Mouse (Mus musculus): Measurements from ENCODE around the gene Fars2. TPM values are rescaled to one million over a fixed set of nuclear protein-coding genes. Genes with fewer than 3 reads are reported as not detected.
"Not testable (repeated sequence)": the region's sequence is repeated elsewhere in the genome, so short reads cannot be mapped to it uniquely, and the experiment has no call there.

Gene Fars2
- total RNA-seq, 2 experiments from 2014 or later: 34.6 to 35.7 TPM

- intact Hi-C loops (cut with DNase I): no loop called here
- DNase-seq (ENCODE audit: low spot score in 2 of 2): no peak
Observed at GRCm38 (mm10) chr13:36139703-36140102, 22.5 kb downstream of the Fars2 start.

- intact Hi-C loops (cut with DNase I): no loop called here
- no peak for DNase-seq (ENCODE audit: low spot score in 2 of 2)
Observed at GRCm38 (mm10) chr13:36140247-36141016, 23.2 kb downstream of the Fars2 start.

DNA sequence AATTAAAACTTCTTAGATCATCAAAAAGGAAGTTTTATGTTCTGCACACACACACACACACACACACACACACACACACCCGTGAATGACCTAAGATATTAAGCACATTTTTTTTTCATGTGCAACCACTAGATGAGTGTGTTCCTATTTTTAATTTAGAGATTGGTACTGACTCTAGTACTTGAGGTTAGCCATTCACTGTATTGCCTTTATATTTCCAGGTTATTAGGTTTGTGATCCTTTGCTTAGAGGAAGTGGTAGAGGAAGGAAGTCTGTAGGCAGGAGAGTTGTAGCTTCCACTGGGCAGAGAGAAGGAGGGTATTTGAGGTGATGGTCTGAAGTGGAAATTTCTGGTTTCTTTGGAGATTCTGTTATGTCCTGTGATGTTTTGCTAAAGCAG, 28.4 kb downstream of the Fars2 start:
- intact Hi-C loops (cut with DNase I): no loop called here

GRCm38 (mm10) chr13:36149175-36149939, 32.1 kb downstream of the Fars2 start:
- intact Hi-C loops (cut with DNase I): no loop called here
- no peak for DNase-seq (ENCODE audit: low spot score in 2 of 2)

More for the DNA sequence above, 28.4 kb downstream of the Fars2 start:
- DNase-seq (ENCODE audit: low spot score in 2 of 2): no peak

- intact Hi-C loops (cut with DNase I): no loop called here
- no peak for DNase-seq (ENCODE audit: low spot score in 2 of 2)
Observed at GRCm38 (mm10) chr13:36150272-36150671, 33.1 kb downstream of the Fars2 start.

DNA sequence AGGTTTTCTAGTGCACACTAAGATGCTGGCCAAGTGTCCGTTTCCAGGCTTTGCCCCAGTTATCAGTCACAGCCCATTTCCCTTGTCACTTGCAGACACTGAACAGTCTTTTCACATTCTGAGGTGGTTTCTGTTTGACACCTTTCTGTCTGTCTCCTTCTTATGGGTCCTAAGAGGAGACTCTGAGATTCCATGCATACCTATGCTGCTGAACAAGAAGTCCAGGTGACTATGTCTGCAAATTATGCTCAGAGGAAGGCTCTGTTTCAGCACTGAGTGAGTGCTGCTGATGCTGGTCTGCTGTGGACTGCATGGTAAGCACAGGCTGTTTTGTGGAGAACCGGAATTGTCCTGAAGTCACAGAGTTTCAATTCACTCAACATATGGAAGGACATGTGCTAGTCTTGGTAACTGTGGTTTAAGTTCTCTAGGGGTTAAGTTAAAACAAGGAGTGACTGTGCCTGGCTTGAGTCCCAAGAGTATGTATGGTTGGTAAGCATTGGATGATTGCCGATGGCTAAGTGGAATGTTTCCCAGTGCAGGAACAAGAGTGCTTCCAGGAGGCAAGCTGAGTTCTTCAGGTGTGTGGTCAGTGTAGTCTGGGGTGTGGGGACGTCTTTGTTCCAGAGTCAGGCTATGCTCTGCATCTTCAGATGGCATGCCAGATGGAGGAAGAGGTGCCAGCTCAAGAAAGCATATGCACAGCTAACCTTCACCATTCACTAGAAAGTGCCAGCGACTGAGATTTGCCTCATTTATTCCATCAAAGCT, 35.7 kb downstream of the Fars2 start:
- intact Hi-C loops (cut with DNase I): no loop called here
- no peak for DNase-seq (ENCODE audit: low spot score in 2 of 2)

DNA sequence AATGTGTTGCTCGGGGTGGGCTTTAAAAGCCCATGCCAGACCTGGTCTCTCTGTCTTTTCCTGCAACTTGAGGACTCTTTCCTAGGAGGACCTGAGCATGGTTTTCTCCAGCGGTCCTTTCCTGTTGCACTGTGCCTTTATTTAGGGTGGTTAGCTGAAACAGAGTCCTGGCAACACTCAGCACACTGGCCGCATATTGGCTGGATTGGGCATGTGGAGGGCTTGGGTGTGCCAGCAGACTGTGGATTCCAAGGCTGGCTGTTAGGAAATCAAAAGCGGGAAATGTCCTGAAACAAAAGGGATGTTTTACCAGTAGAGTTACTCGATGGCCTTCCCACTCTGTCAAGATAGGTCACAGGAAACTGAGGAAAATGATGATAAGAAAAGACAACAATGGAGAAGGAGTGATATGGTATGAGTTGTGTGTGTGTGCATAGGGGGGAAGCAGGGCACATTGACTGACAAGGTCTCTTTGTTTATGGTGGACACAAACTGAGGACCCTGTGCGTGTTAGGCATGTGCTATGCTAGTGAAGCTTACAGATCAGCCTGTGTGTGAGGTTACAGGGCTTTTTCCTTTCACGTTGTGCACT, 39.2 kb downstream of the Fars2 start:
- intact Hi-C loops (cut with DNase I): no loop called here
- DNase-seq (ENCODE audit: low spot score in 2 of 2): no peak

DNA sequence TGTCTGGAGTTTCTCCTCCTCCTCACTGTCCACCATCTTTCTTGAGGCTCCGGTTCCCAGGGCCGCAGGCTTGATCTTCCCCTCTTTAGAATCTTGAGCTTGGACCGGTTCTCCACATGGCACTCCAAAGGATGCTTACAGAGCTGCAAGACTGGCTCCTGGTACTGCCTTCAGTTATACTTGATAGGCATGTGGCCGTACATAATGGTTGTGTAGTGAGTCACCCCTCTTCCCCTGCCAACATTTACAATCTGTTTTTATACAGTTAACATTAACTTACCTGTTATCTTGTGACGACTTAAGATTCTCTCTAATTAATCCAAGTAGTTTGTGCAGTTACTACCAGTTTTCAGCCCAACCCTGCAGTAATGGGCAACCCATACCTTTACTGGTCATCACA, 46.2 kb downstream of the Fars2 start:
- intact Hi-C loops (cut with DNase I): no loop called here
- no peak for DNase-seq (ENCODE audit: low spot score in 2 of 2)

DNA sequence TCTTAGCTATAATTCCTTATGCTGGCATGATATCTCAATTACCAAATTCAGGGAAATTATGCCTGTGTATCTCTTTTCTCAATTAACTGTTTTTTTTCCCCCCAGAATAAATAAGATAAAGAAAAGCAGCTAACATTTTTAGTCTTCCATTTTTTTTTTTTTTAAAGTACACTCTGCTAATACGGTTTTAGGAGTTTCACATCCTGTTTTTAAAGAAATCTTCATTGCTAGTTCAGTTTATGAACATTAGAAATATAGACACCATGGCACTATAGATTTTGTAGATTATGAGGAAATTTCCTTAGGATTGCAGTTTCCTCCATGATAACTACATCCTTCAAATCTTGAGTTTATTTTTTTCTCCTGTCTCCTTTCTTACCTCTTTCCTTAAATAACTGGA, 46.7 kb downstream of the Fars2 start:
- DNase-seq (ENCODE audit: low spot score in 2 of 2): no peak
- intact Hi-C loops (cut with DNase I): no loop called here

DNA sequence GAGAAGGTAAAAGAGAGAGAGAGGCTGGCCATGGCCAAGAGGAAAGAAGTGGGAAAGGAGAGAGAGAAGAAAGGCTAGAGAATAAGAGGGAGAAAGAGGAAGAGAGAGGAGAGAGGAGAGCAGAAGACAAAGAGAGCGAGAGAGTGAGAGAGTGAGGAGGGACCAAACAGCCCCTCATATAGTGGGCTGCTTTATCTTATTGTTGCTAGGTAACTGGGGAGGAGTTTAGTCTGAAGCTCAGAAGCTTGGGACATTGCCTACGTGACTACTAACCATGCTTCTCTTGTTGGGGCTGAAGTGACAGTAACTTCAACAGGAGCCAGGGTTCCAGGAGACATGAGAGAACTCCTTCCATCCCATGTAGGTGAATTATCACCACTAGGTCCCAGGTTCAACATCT, 55.8 kb downstream of the Fars2 start:
- intact Hi-C loops (cut with DNase I): not testable (repeated sequence)

DNA sequence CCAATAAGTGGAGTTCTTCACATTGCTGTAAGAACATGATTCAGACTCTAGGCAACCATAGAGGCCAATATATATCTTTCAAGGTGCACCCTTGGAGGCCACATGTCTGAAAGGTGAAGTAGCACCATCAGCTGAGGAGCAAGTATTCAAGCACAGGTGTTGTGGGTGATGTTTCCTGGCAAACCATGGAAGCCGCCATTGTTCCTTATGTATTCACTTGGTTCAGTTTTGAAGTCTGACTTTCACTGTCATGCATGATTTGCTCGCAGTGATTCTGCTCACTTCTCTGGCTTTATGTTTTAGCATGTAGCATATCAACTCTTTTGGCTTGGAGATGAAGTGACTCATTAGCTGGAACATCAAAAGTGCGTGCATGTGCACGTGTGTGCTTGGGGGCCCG, 56.9 kb downstream of the Fars2 start:
- DNase-seq (ENCODE audit: low spot score in 2 of 2): no peak
- intact Hi-C loops (cut with DNase I): no loop called here

More for the DNA sequence above, 55.8 kb downstream of the Fars2 start:
- not testable (repeated sequence) for DNase-seq (ENCODE audit: low spot score in 2 of 2)

DNA sequence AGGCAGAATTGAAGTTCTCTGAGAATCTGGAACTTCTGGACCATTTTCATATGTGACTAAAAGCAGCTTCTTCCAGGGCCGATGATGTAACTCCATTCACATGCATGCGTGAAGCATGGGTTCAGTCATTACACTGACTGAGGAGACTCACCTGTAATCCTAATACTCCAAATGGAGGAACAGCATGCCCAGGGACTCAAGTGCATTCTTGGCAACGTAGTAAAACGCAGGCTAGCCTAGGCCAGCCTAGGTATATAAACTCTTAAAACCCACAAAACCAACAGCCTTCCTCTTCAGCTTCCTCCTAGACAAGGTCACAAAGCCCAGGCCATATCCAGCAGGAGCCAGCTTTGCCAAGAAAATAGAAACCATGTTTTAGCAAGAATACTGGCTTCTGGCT, 57.6 kb downstream of the Fars2 start:
- DNase-seq (ENCODE audit: low spot score in 2 of 2): no peak
- intact Hi-C loops (cut with DNase I): no loop called here

GRCm38 (mm10) chr13:36181231-36181630, 64.0 kb downstream of the Fars2 start:
- intact Hi-C loops (cut with DNase I): no loop called here
- DNase-seq (ENCODE audit: low spot score in 2 of 2): no peak

- intact Hi-C loops (cut with DNase I): no loop called here
- DNase-seq (ENCODE audit: low spot score in 2 of 2): no peak
Observed at GRCm38 (mm10) chr13:36190577-36190976, 73.4 kb downstream of the Fars2 start.

DNA sequence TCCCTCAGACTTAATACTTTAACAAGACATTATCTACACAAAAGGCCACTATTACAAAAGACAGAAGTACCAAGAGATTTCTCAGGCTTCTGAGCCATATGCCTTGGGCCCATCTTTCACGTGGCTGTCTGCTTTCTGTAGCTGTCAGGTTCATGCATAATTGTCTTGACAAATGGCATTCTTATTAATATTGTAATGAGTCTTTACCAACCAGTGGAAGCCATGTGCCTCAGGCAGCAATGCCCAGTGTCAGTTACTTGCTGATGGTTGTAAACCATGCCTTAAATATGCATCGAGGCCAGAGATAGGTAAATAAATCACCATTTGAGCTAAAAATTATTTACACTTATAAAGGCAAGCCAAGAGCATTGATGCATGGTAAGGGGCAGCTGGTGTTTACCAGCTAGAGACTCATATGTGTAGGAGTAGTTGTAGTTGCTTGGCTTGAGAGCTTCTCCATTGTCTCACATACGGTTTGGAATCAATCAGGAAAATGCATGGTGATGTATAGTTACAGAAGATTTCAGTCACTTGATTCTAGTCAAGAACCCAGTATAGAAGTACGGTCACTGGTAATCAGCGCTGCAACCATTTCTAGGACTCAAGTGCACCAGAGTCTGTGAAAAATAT, 76.4 kb downstream of the Fars2 start:
- intact Hi-C loops (cut with DNase I): no loop called here

DNA sequence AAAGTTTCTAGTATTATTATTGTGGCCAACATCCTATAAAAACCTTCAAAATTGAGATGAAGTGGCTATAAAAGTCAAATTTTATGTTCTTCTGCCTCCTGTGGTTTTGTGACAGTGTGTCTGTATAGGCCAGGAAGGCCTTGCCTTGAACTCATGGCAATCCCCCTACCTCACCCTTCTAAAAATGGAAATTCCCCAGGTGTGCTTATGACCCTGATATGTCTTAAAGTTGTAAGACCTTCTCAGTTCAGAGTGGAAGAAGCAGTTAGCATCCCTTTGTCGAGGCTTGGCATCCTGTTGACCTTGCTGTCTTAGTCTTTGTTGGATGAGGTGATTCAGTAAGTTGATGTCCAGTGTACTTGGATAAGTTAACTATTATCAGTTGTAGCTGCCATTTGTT, 82.1 kb downstream of the Fars2 start:
- no peak for DNase-seq (ENCODE audit: low spot score in 2 of 2)
- intact Hi-C loops (cut with DNase I): no loop called here

More for the DNA sequence above, 76.4 kb downstream of the Fars2 start:
- no peak for DNase-seq (ENCODE audit: low spot score in 2 of 2)

- intact Hi-C loops (cut with DNase I): no loop called here
- DNase-seq (ENCODE audit: low spot score in 2 of 2): no peak
Observed at GRCm38 (mm10) chr13:36200453-36200852, 83.2 kb downstream of the Fars2 start.

- intact Hi-C loops (cut with DNase I): no loop called here
- DNase-seq (ENCODE audit: low spot score in 2 of 2): no peak
Observed at GRCm38 (mm10) chr13:36202496-36202895, 85.3 kb downstream of the Fars2 start.

DNA sequence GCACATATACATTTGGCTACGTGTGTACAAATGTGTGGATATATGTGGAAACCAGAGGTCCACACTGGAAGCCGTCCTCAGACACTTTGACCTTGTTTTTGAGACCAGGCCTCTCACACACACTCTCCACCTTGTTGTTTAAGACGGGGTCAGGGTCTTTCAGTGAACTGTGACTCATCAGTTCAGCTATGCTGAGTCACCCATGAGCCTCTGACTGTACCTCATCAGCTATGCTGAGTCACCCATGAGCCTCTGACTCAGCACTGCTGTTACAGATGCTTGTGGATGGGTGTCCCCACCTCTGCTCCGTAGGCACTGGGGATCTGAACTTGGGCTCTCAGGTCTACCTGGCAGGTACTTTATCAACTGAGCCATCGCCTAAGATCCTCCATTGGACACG, 85.8 kb downstream of the Fars2 start:
- no peak for DNase-seq (ENCODE audit: low spot score in 2 of 2)

DNA sequence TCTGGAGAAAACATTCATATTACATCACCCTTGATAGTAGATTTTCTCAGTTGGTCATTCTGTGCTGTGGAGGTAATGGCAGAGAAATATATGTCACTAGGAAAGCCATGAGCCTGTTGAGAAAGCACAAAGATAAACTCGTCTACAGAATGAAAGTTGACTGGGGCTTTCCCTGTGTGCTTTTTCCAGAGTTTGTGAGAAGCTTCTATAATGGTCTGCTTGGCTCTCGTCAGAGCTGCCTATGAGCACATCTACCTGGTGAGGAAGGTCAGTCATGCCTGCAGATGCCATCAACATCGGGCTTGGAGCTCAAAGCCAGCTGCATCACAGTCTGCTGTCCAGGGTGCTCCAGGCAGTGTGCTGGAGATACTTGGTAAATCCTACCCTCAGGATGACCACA, 87.1 kb downstream of the Fars2 start:
- intact Hi-C loops (cut with DNase I): no loop called here
- DNase-seq (ENCODE audit: low spot score in 2 of 2): no peak

More for the DNA sequence above, 85.8 kb downstream of the Fars2 start:
- intact Hi-C loops (cut with DNase I): no loop called here
